Mouse (Mus musculus) heart, adult 2 months (tissue): ENCODE results near the gene 4930519G04Rik.

ENCODE experiments used
- CTCF ChIP-seq: fragments of 200-600 bp; IDR thresholded peaks from 2 replicates; pipeline ENCODE4 v1.8.1; 2022; ENCODE audit warnings: antibody characterized with exemption, mild to moderate bottlenecking, moderate library complexity
- EP300 ChIP-seq: fragments of 200-500 bp; IDR thresholded peaks from 2 replicates; pipeline ENCODE4 v1.6.1; 2011; ENCODE audit warnings: low read depth, low read length, control low read depth; ENCODE audit not compliant: insufficient read depth
- POLR2A ChIP-seq: fragments of 200-500 bp; IDR thresholded peaks from 2 replicates; pipeline ENCODE4 v1.6.1; 2011; ENCODE audit warnings: mild to moderate bottlenecking, low read depth, low read length, control low read depth; ENCODE audit not compliant: insufficient read depth

- no peak for TF ChIP-seq POLR2A
- TF ChIP-seq EP300, result no peak
- no peak for TF ChIP-seq CTCF
Measured at GRCm38 (mm10) chr5:114926753-114927152, 73.3 kb downstream of the 4930519G04Rik start.
